Mouse (Mus musculus) CH12.LX (cell line): Measurements from ENCODE around the gene Nrm. TPM values are rescaled to one million over a fixed set of nuclear protein-coding genes. Genes with fewer than 3 reads are reported as not detected.
A peak's percentile ranks its signal among the peaks of the same experiment; 100 is the strongest.

Experiments used
- DNase-seq: peaks from one replicate; pipeline ENCODE4 v3.0.0-alpha.2; 2013; ENCODE audit errors: extremely low read depth
- H3K27ac ChIP-seq: 2 replicates; pipeline ENCODE4 v1.5.1; 2012; ENCODE audit warnings: low read depth, mild to moderate bottlenecking, control low read depth, moderate library complexity; ENCODE audit not compliant: insufficient read depth
- H3K27me3 ChIP-seq: replicated peaks from 2 replicates; pipeline ENCODE3; 2012; ENCODE audit warnings: inconsistent platforms
- H3K36me3 ChIP-seq, 2 experiments: replicated peaks in 1 of 2; 2 replicates each; pipeline versions ENCODE3 to v1.6.1; 2012; ENCODE audit warnings: inconsistent platforms in 1 of 2, low read length in 1 of 2, mild to moderate bottlenecking in 1 of 2, mixed read lengths in 1 of 2, moderate library complexity in 1 of 2; ENCODE audit not compliant: control insufficient read depth in 1 of 2, insufficient read depth in 1 of 2
- H3K4me1 ChIP-seq, 2 experiments: 2 replicates each; pipeline ENCODE4 v1.6.1; 2012; ENCODE audit warnings: inconsistent platforms in 1 of 2, moderate library complexity in 1 of 2; ENCODE audit not compliant: insufficient read depth in 2 of 2, control insufficient read depth in 1 of 2
- H3K4me2 ChIP-seq: 2 replicates; pipeline ENCODE4 v1.6.1; 2012; ENCODE audit warnings: low read depth, mild to moderate bottlenecking, control low read depth; ENCODE audit not compliant: poor library complexity, insufficient read depth, severe bottlenecking
- H3K4me3 ChIP-seq, 3 experiments: fragments of 150-350 bp in 1 of 3; sonication (generic) in 1 of 3; replicated peaks in 1 of 3; 2 replicates each; pipeline versions ENCODE3 to v1.5.1; 2011 to 2012; ENCODE audit warnings: low read depth in 2 of 3, low read length in 2 of 3, mild to moderate bottlenecking in 2 of 3, moderate library complexity in 2 of 3, control low read depth in 1 of 3, improper control_type of control experiment in 1 of 3, inconsistent platforms in 1 of 3, mixed read lengths in 1 of 3; ENCODE audit not compliant: poor library complexity in 1 of 3
- H3K79me2 ChIP-seq: replicated peaks from 2 replicates; pipeline ENCODE4 v1.6.1; 2012; ENCODE audit warnings: mild to moderate bottlenecking, moderate library complexity; ENCODE audit not compliant: control insufficient read depth, poor library complexity, insufficient read depth, severe bottlenecking; ENCODE audit errors: extremely low read depth
- H3K9ac ChIP-seq: 2 replicates; pipeline ENCODE4 v1.6.1; 2012; ENCODE audit warnings: low read depth, mild to moderate bottlenecking, control low read depth, moderate library complexity; ENCODE audit not compliant: insufficient read depth
- H3K9me3 ChIP-seq: replicated peaks from 2 replicates; pipeline ENCODE3; 2012; ENCODE audit warnings: low read length, inconsistent platforms, mixed read lengths
- CHD1 ChIP-seq: IDR thresholded peaks from 2 replicates; pipeline ENCODE4 v1.6.1; 2012; ENCODE audit warnings: low read depth, low read length, improper control_type of control experiment, inconsistent platforms
- CHD2 ChIP-seq: IDR thresholded peaks from 2 replicates; pipeline ENCODE4 v1.6.1; 2011; ENCODE audit warnings: low read length, improper control_type of control experiment
- CTCF ChIP-seq, 2 experiments: IDR thresholded peaks in 1 of 2; conservative IDR thresholded peaks in 1 of 2; 2 replicates each; pipeline ENCODE4 v1.5.1; 2011 to 2012; ENCODE audit warnings: low read depth in 2 of 2, low read length in 2 of 2, improper control_type of control experiment in 1 of 2, inconsistent platforms in 1 of 2, mild to moderate bottlenecking in 1 of 2, moderate library complexity in 1 of 2
- EP300 ChIP-seq: IDR thresholded peaks from 2 replicates; pipeline ENCODE4 v1.6.1; 2011; ENCODE audit warnings: low read length, improper control_type of control experiment
- ETS1 ChIP-seq: conservative IDR thresholded peaks from 2 replicates; pipeline ENCODE4 v1.6.1; 2012; ENCODE audit warnings: low read depth, mild to moderate bottlenecking, inconsistent platforms, low read length, improper control_type of control experiment, moderate library complexity
- JUN ChIP-seq: IDR thresholded peaks from 2 replicates; pipeline ENCODE4 v1.6.1; 2011; ENCODE audit warnings: low read depth, mild to moderate bottlenecking, low read length, improper control_type of control experiment, moderate library complexity; ENCODE audit not compliant: insufficient read depth
- MAX ChIP-seq: IDR thresholded peaks from 2 replicates; pipeline ENCODE4 v1.6.1; 2011; ENCODE audit warnings: low read length, improper control_type of control experiment
- MEF2A ChIP-seq: IDR thresholded peaks from 2 replicates; pipeline ENCODE4 v1.6.1; 2014; ENCODE audit warnings: low read depth, mild to moderate bottlenecking, inconsistent platforms, low read length, improper control_type of control experiment, borderline replicate concordance
- MXI1 ChIP-seq: IDR thresholded peaks from 2 replicates; pipeline ENCODE4 v1.6.1; 2011; ENCODE audit warnings: mild to moderate bottlenecking, low read depth, low read length, improper control_type of control experiment
- MYC ChIP-seq: IDR thresholded peaks from 2 replicates; pipeline ENCODE4 v1.6.1; 2011; ENCODE audit warnings: low read depth, mild to moderate bottlenecking, improper control_type of control experiment, low read length
- NELFE ChIP-seq: IDR thresholded peaks from 2 replicates; pipeline ENCODE4 v1.6.1; 2011; ENCODE audit warnings: low read depth, low read length, improper control_type of control experiment
- POLR2A ChIP-seq: IDR thresholded peaks from 2 replicates; pipeline ENCODE4 v1.6.1; 2011; ENCODE audit warnings: low read depth, mild to moderate bottlenecking, improper control_type of control experiment, low read length
- RAD21 ChIP-seq: IDR thresholded peaks from 2 replicates; pipeline ENCODE4 v1.6.1; 2011; ENCODE audit warnings: low read depth, mild to moderate bottlenecking, low read length, improper control_type of control experiment, moderate library complexity
- TCF12 ChIP-seq: IDR thresholded peaks from 2 replicates; pipeline ENCODE4 v1.6.1; 2014; ENCODE audit warnings: low read depth, mild to moderate bottlenecking, inconsistent platforms, low read length, improper control_type of control experiment
- USF1 ChIP-seq: IDR thresholded peaks from 2 replicates; pipeline ENCODE4 v1.6.1; 2014; ENCODE audit warnings: low read depth, mild to moderate bottlenecking, inconsistent platforms, low read length, improper control_type of control experiment
- dilution Hi-C: fragments of 300-500 bp; cut with MboI; formaldehyde crosslinking; loops from 2 replicates; pipeline ENCODE4 v1.14.3; 2020; ENCODE audit warnings: low sequenced_read_pairs; ENCODE audit not compliant: extremely low pct_unique_long_range_greater_than_20kb, extremely low pct_ligation_motif_present
- in situ Hi-C: fragments of 300-500 bp; cut with MboI; formaldehyde crosslinking; loops from 3 replicates; pipeline ENCODE4 v1.14.3; 2019; ENCODE audit warnings: low sequenced_read_pairs, low pct_ligation_motif_present, low pct_unique_long_range_greater_than_20kb, mixed read lengths
- polyA plus RNA-seq: library from polyadenylated mRNA; unstranded; fragments of >175 nt; gene quantifications from 2 replicates; pipeline ENCODE4 v1.2.1, GENCODE M21; 2012; ENCODE audit warnings: low read depth; ENCODE audit not compliant: insufficient read length
- total RNA-seq, 2 experiments: library from RNA; depleted of rRNA; stranded (reverse); fragments of 300-350 nt in 1 of 2; fragments of >200 nt in 1 of 2; gene quantifications; 2 replicates each; pipeline ENCODE4 v1.2.3; 2012 to 2014

The Nrm gene
- total and polyA plus RNA-seq, 3 experiments, result 12.1 to 16.7 (median 15.4) TPM

DNA sequence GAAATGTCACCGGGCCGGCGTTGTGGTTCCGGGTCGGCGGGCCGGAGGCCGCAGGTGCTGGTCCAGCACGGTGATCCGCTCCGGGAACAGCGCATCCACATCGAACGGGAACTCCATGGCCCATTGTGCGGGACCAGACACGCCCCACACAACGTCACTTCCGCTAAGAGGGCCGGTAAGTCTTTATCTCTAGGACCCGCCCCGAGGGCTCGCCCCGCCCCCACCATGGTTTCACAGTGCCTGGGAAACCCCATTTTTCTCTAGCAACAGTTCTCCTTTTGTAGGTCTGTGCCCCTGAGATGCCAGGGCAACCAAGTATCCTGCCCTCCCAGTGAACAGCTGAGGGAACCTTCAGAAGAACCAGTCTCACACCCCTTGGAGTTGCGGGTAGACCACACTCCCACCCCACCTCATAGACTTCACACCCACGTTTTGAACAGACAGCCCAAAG is 48.8 kb downstream of the Nrm start, which contains the start of gene Atat1 (continued):
- TF ChIP-seq CHD2 (peak; percentile 81), TCF12 (peak; percentile 65; the same call in 1 of the 2 replicates), RAD21 (no peak), MEF2A (peak; percentile 61; the same call in 1 of the 2 replicates), MXI1 (peak; percentile 76), USF1 (no peak), MYC (peak; percentile 36; the same call in 1 of the 2 replicates), EP300 (peak; percentile 53; the same call in 1 of the 2 replicates), JUN (no peak), ETS1 (peak; percentile 38; the same call in 1 of the 2 replicates), MAX (no peak)

DNA sequence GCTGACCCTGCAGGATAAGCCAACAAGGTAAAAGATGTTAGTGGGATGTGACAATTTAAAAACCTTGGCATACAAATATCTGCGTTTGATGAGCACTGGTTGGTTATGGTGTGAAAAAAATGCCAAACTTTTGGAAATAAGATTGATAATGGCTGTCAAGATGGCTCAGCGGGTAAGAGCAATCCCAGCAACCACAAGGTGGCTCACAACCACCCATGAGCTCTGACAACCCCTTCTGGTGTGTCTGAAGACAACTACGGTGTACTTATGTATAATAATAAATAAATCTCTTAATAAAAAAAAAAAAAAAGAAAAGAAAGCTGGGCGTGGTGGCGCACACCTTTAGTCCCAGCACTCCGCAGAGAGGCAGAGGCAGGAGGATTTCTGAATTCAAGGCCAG is 53.9 kb downstream of the Nrm start:
- H3K27ac ChIP-seq, result no peak overlapping the region
- TF ChIP-seq JUN (no peak), CHD1 (no peak), NELFE (no peak), POLR2A (no peak), CTCF (conservative IDR thresholded peaks at IDR 0.05 in 1 of 2, IDR thresholded peaks at IDR 0.05 in 1 of 2; ENCODE audit: low read depth in 2 of 2, low read length in 2 of 2) (peak in 1 of 2 experiments; percentile 49; a peak in 2 of 4 replicates)

More for the DNA sequence above, 53.9 kb downstream of the Nrm start:
- Histone ChIP-seq H3K27me3 (no peaks in the 10 kb centered on the region), H3K9me3 (no peaks in the 10 kb centered on the region), H3K4me1 (peaks cover 3 to 46% of the 10 kb centered on the region in 2 experiments; a peak in 3 of 4 replicates), H3K9ac (peak overlapping the region; percentile 98), H3K4me2 (peak overlapping the region; percentile 79), H3K4me3 (peak overlapping the region; percentile 77 to 92 (median 89)), H3K79me2 (peaks cover 40% of the 10 kb centered on the region), H3K36me3 (peaks cover 38 to 59% of the 10 kb centered on the region in 2 experiments)
- in situ Hi-C loops, result no loop called here
- DNase-seq, result peak; percentile 45
- dilution Hi-C loops, result no loop called here

Other genes starting within 250 kb of the Nrm start
Only the 20 nearest of the 23 such genes appear.
- 26.3 and 30.3 TPM in 2 replicates for gene Vars2, start 193.7 kb upstream of the Nrm start, total RNA-seq (2012; rRNA removed)
- gene Vars2, start 193.7 kb upstream of the Nrm start, total RNA-seq (2014; rRNA removed), result 14.0 and 16.5 TPM in 2 replicates
- 23.0 and 26.6 TPM in 2 replicates for gene Vars2, start 193.7 kb upstream of the Nrm start, polyA plus RNA-seq
- gene Gtf2h4, start 187.6 kb upstream of the Nrm start, total RNA-seq (2012; rRNA removed), result 51.7 and 55.7 TPM in 2 replicates
- 35.3 and 40.7 TPM in 2 replicates for gene Gtf2h4, start 187.6 kb upstream of the Nrm start, total RNA-seq (2014; rRNA removed)
- gene Gtf2h4, start 187.6 kb upstream of the Nrm start, polyA plus RNA-seq, result 40.0 and 40.4 TPM in 2 replicates
- 3.5 and 3.6 TPM in 2 replicates for gene Ddr1, start 156.7 kb upstream of the Nrm start, total RNA-seq (2012; rRNA removed)
- 0.83 and 1.3 TPM in 2 replicates for gene Ddr1, start 156.7 kb upstream of the Nrm start, total RNA-seq (2014; rRNA removed)
- 3.0 and 3.1 TPM in 2 replicates for gene Ddr1, start 156.7 kb upstream of the Nrm start, polyA plus RNA-seq
- gene Ier3, start 39.6 kb upstream of the Nrm start, total RNA-seq (2012; rRNA removed), result 16.5 and 27.2 TPM in 2 replicates
- gene Ier3, start 39.6 kb upstream of the Nrm start, total RNA-seq (2014; rRNA removed), result 13.9 and 15.0 TPM in 2 replicates
- 12.4 and 12.6 TPM in 2 replicates for gene Ier3, start 39.6 kb upstream of the Nrm start, polyA plus RNA-seq
- gene Flot1, start 38.1 kb upstream of the Nrm start, total RNA-seq (2012; rRNA removed), result 14.2 and 21.6 TPM in 2 replicates
- 12.8 and 16.3 TPM in 2 replicates for gene Flot1, start 38.1 kb upstream of the Nrm start, total RNA-seq (2014; rRNA removed)
- gene Flot1, start 38.1 kb upstream of the Nrm start, polyA plus RNA-seq, result 17.6 and 18.9 TPM in 2 replicates
- 1,014 and 1,058 TPM in 2 replicates for gene Tubb5, start 23.0 kb upstream of the Nrm start, total RNA-seq (2012; rRNA removed)
- gene Tubb5, start 23.0 kb upstream of the Nrm start, total RNA-seq (2014; rRNA removed), result 1,031 and 1,121 TPM in 2 replicates
- gene Tubb5, start 23.0 kb upstream of the Nrm start, polyA plus RNA-seq, result 962 and 1,053 TPM in 2 replicates
- 8.2 and 8.5 TPM in 2 replicates for gene Mdc1, start 19.8 kb upstream of the Nrm start, total RNA-seq (2012; rRNA removed)
- gene Mdc1, start 19.8 kb upstream of the Nrm start, total RNA-seq (2014; rRNA removed), result 2.4 and 3.3 TPM in 2 replicates
- 14.4 and 15.7 TPM in 2 replicates for gene Mdc1, start 19.8 kb upstream of the Nrm start, polyA plus RNA-seq
- 20.5 and 21.4 TPM in 2 replicates for gene Ppp1r18, start 4.3 kb downstream of the Nrm start, total RNA-seq (2012; rRNA removed)
- gene Ppp1r18, start 4.3 kb downstream of the Nrm start, total RNA-seq (2014; rRNA removed), result 7.5 and 8.5 TPM in 2 replicates
- gene Ppp1r18, start 4.3 kb downstream of the Nrm start, polyA plus RNA-seq, result 48.9 and 50.1 TPM in 2 replicates
- 75.3 and 81.0 TPM in 2 replicates for gene Dhx16, start 18.5 kb downstream of the Nrm start, total RNA-seq (2012; rRNA removed)
- gene Dhx16, start 18.5 kb downstream of the Nrm start, total RNA-seq (2014; rRNA removed), result 74.8 and 75.0 TPM in 2 replicates
- 84.4 and 107 TPM in 2 replicates for gene Dhx16, start 18.5 kb downstream of the Nrm start, polyA plus RNA-seq
- 7.1 and 8.7 TPM in 2 replicates for gene 2310061I04Rik, start 36.1 kb downstream of the Nrm start, total RNA-seq (2012; rRNA removed)
- 4.2 and 5.7 TPM in 2 replicates for gene 2310061I04Rik, start 36.1 kb downstream of the Nrm start, total RNA-seq (2014; rRNA removed)
- 39.5 and 46.4 TPM in 2 replicates for gene 2310061I04Rik, start 36.1 kb downstream of the Nrm start, polyA plus RNA-seq
- 12.5 and 14.5 TPM in 2 replicates for gene Atat1, start 48.8 kb downstream of the Nrm start, total RNA-seq (2012; rRNA removed)
- gene Atat1, start 48.8 kb downstream of the Nrm start, total RNA-seq (2014; rRNA removed), result 5.2 and 5.7 TPM in 2 replicates
- gene Atat1, start 48.8 kb downstream of the Nrm start, polyA plus RNA-seq, result 9.9 and 10.4 TPM in 2 replicates
- 108 and 135 TPM in 2 replicates for gene Mrps18b, start 55.1 kb downstream of the Nrm start, total RNA-seq (2012; rRNA removed)
- 135 and 148 TPM in 2 replicates for gene Mrps18b, start 55.1 kb downstream of the Nrm start, total RNA-seq (2014; rRNA removed)
- 172 and 180 TPM in 2 replicates for gene Mrps18b, start 55.1 kb downstream of the Nrm start, polyA plus RNA-seq
- 31.6 TPM in 2 replicates for gene Ppp1r10, start 55.1 kb downstream of the Nrm start, total RNA-seq (2012; rRNA removed)
- 10.7 and 14.5 TPM in 2 replicates for gene Ppp1r10, start 55.1 kb downstream of the Nrm start, total RNA-seq (2014; rRNA removed)
- gene Ppp1r10, start 55.1 kb downstream of the Nrm start, polyA plus RNA-seq, result 69.9 and 70.3 TPM in 2 replicates
- gene Abcf1, start 108.4 kb downstream of the Nrm start, total RNA-seq (2012; rRNA removed), result 110 and 136 TPM in 2 replicates
- gene Abcf1, start 108.4 kb downstream of the Nrm start, total RNA-seq (2014; rRNA removed), result 52.8 and 52.9 TPM in 2 replicates
- gene Abcf1, start 108.4 kb downstream of the Nrm start, polyA plus RNA-seq, result 290 and 352 TPM in 2 replicates
- 24.3 and 29.0 TPM in 2 replicates for gene Gnl1, start 118.5 kb downstream of the Nrm start, total RNA-seq (2012; rRNA removed)
- 15.9 and 18.7 TPM in 2 replicates for gene Gnl1, start 118.5 kb downstream of the Nrm start, total RNA-seq (2014; rRNA removed)
- 33.4 and 41.1 TPM in 2 replicates for gene Gnl1, start 118.5 kb downstream of the Nrm start, polyA plus RNA-seq
- 5.5 and 8.3 TPM in 2 replicates for gene Prr3, start 118.9 kb downstream of the Nrm start, total RNA-seq (2012; rRNA removed)
- 2.3 and 4.0 TPM in 2 replicates for gene Prr3, start 118.9 kb downstream of the Nrm start, total RNA-seq (2014; rRNA removed)
- 30.6 and 32.0 TPM in 2 replicates for gene Prr3, start 118.9 kb downstream of the Nrm start, polyA plus RNA-seq
- 9.8 and 16.1 TPM in 2 replicates for gene H2-T24, start 159.2 kb downstream of the Nrm start, total RNA-seq (2012; rRNA removed)
- 6.6 and 7.6 TPM in 2 replicates for gene H2-T24, start 159.2 kb downstream of the Nrm start, total RNA-seq (2014; rRNA removed)
- 8.9 and 9.3 TPM in 2 replicates for gene H2-T24, start 159.2 kb downstream of the Nrm start, polyA plus RNA-seq
- 21.8 and 23.0 TPM in 2 replicates for gene H2-T23, start 171.5 kb downstream of the Nrm start, total RNA-seq (2012; rRNA removed)
- 35.6 and 38.8 TPM in 2 replicates for gene H2-T23, start 171.5 kb downstream of the Nrm start, total RNA-seq (2014; rRNA removed)
- 42.1 and 75.0 TPM in 2 replicates for gene H2-T23, start 171.5 kb downstream of the Nrm start, polyA plus RNA-seq
- 9.6 and 10.6 TPM in 2 replicates for gene H2-T22, start 181.4 kb downstream of the Nrm start, total RNA-seq (2012; rRNA removed)
- gene H2-T22, start 181.4 kb downstream of the Nrm start, total RNA-seq (2014; rRNA removed), result 14.9 and 16.4 TPM in 2 replicates
- 19.8 and 26.1 TPM in 2 replicates for gene H2-T22, start 181.4 kb downstream of the Nrm start, polyA plus RNA-seq
- 0.80 and 1.1 TPM in 2 replicates for gene Gm6034, start 181.6 kb downstream of the Nrm start, total RNA-seq (2012; rRNA removed)
- 0.42 TPM in 1 of 2 replicates, not detected in the other for gene Gm6034, start 181.6 kb downstream of the Nrm start, total RNA-seq (2014; rRNA removed)
- gene Gm6034, start 181.6 kb downstream of the Nrm start, polyA plus RNA-seq, result 1.7 and 2.1 TPM in 2 replicates